Mouse (Mus musculus): ENCODE data around the gene BC034090.

- TF ChIP-seq USF1 (IDR thresholded peaks at IDR 0.05; ENCODE audit: low read depth) (no peak), POLR2A (IDR thresholded peaks at IDR 0.05; ENCODE audit: insufficient read length, low read depth) (no peak), MYOD1 (IDR thresholded peaks at IDR 0.05; ENCODE audit: control insufficient read depth in 1 of 3, insufficient read length in 2 of 3, low read depth in 2 of 3) (no peak), TCF12 (IDR thresholded peaks at IDR 0.05; ENCODE audit: insufficient read depth, poor library complexity, severe bottlenecking) (no peak), MYOG (IDR thresholded peaks at IDR 0.05; ENCODE audit: control insufficient read depth in 1 of 3, insufficient read depth in 1 of 3, insufficient read length in 2 of 3, low read depth in 2 of 3) (no peak), REST (IDR thresholded peaks at IDR 0.05; ENCODE audit: insufficient read depth, insufficient read length) (no peak), TCF3 (IDR thresholded peaks at IDR 0.05; ENCODE audit: insufficient read length, low read depth) (no peak)
Measured at GRCm38 (mm10) chr1:155217865-155218541, 26.2 kb downstream of the BC034090 start.
